Mouse (Mus musculus) hindbrain, embryonic 11.5 days (tissue): ENCODE measurements at regions not wholly inside any gene's neighbourhood (a gene's known extent, or its start where the extent isn't known, plus 50 kb on each side); places are given as distances from the start of the nearest gene placed in this dataset.

Experiments
- ATAC-seq: fragments of 200-750 bp; cut with Nextera tagmentation; 2 replicates; pipeline ENCODE4 v1.8.0; 2017; ENCODE audit warnings: mild to moderate bottlenecking, moderate TSS enrichment, moderate library complexity; ENCODE audit not compliant: low FRiP score
- DNase-seq: peaks from one replicate; pipeline ENCODE4 v3.0.0-alpha.2; 2015; ENCODE audit warnings: low spot score
- H3K27ac ChIP-seq: fragments of 300-500 bp; sonication (generic); 2 replicates; pipeline ENCODE4 v1.5.1; 2014; ENCODE audit warnings: mild to moderate bottlenecking, low read depth, low read length
- H3K27me3 ChIP-seq: fragments of 300-500 bp; sonication (generic); 2 replicates; pipeline ENCODE4 v1.6.1; 2014; ENCODE audit warnings: mild to moderate bottlenecking, low read length, moderate library complexity, mixed read lengths; ENCODE audit not compliant: control insufficient read depth, insufficient read depth
- H3K36me3 ChIP-seq: fragments of 300-500 bp; sonication (generic); 2 replicates; pipeline ENCODE4 v1.6.1; 2014; ENCODE audit warnings: mild to moderate bottlenecking, low read length, moderate library complexity, mixed read lengths; ENCODE audit not compliant: control insufficient read depth, insufficient read depth
- H3K4me1 ChIP-seq: fragments of 300-500 bp; sonication (generic); replicated peaks from 2 replicates; pipeline ENCODE4 v1.6.1; 2014; ENCODE audit warnings: low read length, mixed read lengths; ENCODE audit not compliant: control insufficient read depth, insufficient read depth
- H3K4me2 ChIP-seq: fragments of 300-500 bp; sonication (generic); replicated peaks from 2 replicates; pipeline ENCODE4 v1.6.1; 2014; ENCODE audit warnings: mild to moderate bottlenecking, low read depth, low read length
- H3K4me3 ChIP-seq: fragments of 300-500 bp; sonication (generic); 2 replicates; pipeline ENCODE4 v1.5.1; 2014; ENCODE audit warnings: low read depth, low read length
- H3K9ac ChIP-seq: fragments of 300-500 bp; sonication (generic); 2 replicates; pipeline ENCODE4 v1.6.1; 2014; ENCODE audit warnings: low read depth, low read length
- H3K9me3 ChIP-seq: fragments of 300-500 bp; sonication (generic); 2 replicates; pipeline ENCODE4 v1.6.1; 2016; ENCODE audit warnings: low read length; ENCODE audit not compliant: control insufficient read depth
- WGBS: fragments of 180-500 bp; shearing (Covaris S2); extraction: QIAGEN DNeasy Blood & Tissue Kit; methylation state at CpG from one replicate; pipeline ENCODE4 v1.1.7; 2014; 5-methylcytosine and 5-hydroxymethylcytosine counted together

DNA sequence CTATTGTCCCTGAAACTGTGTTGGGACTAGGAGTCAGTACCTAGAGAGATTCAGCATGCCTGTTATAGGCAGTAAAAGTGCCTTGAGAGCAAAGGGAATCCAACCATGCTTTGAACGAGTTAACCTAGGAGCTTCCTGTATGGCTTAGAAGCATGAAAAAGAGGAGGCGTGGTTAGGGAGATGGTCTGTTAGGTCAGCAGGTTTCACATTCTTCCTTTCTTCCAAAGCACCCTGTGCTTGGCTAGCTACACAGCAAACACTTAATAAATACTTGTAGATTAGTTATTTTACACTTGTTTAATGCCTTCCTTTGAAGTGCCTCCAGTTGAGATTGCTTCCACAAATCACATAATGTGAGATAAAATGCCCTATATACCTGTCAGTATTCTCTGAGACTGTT is 284.9 kb upstream of the Adgra3 start:
- no peak overlapping the region for H3K27ac ChIP-seq
- WGBS = 84% methylated on average over 2 of the region's 2 CpGs

DNA sequence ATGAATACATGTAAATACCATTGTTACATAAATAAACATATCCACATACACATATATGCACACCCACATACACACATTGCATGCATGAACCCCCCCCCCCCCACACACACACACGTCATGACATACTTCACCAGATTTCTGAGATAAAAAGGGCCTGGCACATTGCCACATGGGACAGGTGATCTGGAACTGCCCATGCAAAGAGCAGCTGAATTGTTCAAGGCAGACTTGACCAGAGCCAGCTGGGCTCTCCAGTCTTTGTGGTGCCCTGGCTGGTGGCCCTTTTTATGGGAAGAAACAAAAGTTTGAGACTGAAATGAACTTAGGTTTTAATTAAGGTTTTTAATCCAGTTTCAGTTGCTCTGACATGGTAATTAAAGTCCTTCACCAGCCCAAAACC is 250.7 kb upstream of the Adgra3 start:
- H3K9me3 ChIP-seq = no peaks in the 10 kb centered on the region
- no peak overlapping the region for H3K27ac ChIP-seq
- DNase-seq (no peak), ATAC-seq (peak; percentile 35)
- no peaks in the 10 kb centered on the region for H3K27me3 ChIP-seq
- H3K9ac ChIP-seq = no peak overlapping the region
- H3K4me2 ChIP-seq = no peak overlapping the region
- WGBS = 88% methylated on average over 1 of the region's 1 CpGs
- no peaks in the 10 kb centered on the region for H3K36me3 ChIP-seq
- no peak overlapping the region for H3K4me3 ChIP-seq
- H3K4me1 ChIP-seq = no peaks in the 10 kb centered on the region

More for the DNA sequence above, 284.9 kb upstream of the Adgra3 start:
- ATAC-seq = no peak
- Histone ChIP-seq H3K4me3 (no peak overlapping the region), H3K9ac (no peak overlapping the region), H3K27me3 (no peaks in the 10 kb centered on the region), H3K9me3 (no peaks in the 10 kb centered on the region), H3K4me1 (no peaks in the 10 kb centered on the region), H3K36me3 (no peaks in the 10 kb centered on the region), H3K4me2 (no peak overlapping the region)
- DNase-seq = no peak

DNA sequence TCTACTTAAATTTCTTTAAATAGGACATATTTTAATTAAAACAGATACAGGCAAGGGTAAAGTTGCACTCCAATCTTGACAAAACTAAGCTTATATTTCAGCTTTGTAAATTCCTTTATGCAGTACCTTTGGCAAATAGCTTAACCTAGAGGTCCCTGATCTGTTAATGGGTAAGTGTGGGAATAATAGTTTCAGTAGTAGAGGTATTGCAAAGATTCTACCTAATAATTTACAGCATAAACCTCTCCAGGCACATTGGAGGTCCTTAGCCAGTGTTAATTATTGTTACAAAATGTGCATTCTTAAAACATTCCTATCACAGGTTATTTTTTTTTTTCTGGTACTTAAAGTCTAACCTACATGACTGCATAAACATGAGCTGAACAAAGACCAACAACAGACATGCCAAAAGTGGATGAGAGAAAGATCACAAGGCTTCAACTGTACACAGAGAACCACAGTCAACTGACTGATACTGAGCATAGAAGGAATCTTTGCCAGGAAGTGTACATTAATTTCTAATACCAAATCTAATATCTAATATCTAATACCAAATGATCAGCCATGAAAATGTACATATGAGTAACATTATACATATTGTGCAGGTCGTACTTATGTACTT is 245.2 kb upstream of the Adgra3 start:
- no peak for ATAC-seq
- Histone ChIP-seq H3K4me3 (no peak overlapping the region), H3K36me3 (no peaks in the 10 kb centered on the region), H3K27ac (no peak overlapping the region), H3K27me3 (no peaks in the 10 kb centered on the region), H3K4me2 (no peak overlapping the region), H3K9ac (no peak overlapping the region), H3K4me1 (no peaks in the 10 kb centered on the region), H3K9me3 (no peaks in the 10 kb centered on the region)
- 72% methylated on average over 1 of the region's 1 CpGs for WGBS
- DNase-seq = no peak

DNA sequence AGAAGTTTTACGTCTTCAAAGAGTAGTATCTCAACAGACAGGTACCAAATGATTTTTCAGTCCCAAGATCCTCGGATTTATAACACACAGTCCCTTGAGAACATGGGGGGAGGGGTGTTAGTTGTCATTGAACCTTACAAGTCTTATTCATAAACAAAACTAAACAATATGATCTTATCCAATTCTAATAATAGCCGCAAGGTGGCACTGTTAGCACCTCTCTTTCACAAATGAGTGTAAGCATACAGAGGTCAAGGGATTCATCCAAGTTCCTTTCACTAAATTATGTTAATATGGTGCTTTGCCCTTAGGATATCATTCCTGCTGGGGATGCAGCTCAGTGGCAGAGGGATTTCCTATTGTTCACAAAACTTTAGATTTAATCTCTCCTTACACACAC is 235.0 kb upstream of the Adgra3 start:
- no peak for ATAC-seq
- WGBS = 65% methylated on average over 3 of the region's 3 CpGs

DNA sequence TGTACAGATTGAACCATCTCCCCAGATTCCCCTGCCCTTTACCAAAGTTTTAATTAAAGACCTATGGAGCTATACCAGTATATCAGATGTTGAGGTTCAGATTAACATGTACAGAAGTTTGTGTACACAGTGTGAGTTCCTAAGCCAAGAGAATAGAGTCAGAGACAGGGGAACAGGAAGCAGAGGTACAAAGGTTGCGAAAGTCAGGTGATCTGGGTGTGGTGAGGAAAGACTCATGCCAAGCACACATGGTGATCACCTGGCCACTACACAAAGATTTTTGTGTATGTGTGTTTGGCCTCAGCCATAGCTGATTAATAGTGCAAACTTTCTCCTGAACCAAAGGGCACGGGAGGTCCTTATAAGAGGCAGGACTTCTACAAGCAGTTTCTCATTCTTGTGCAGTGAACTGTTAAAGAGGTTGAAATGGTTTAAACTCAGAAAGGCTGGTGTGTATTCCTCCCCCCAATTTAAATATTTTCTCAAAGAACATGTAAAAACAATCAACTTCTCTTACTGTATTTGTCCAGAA is 232.1 kb upstream of the Adgra3 start:
- Histone ChIP-seq H3K4me2 (no peak overlapping the region), H3K9ac (no peak overlapping the region), H3K36me3 (no peaks in the 10 kb centered on the region), H3K27ac (no peak overlapping the region), H3K9me3 (no peaks in the 10 kb centered on the region), H3K4me3 (no peak overlapping the region), H3K27me3 (no peaks in the 10 kb centered on the region), H3K4me1 (no peaks in the 10 kb centered on the region)
- DNase-seq = no peak
- ATAC-seq = no peak
- 73% methylated on average over 2 of the region's 2 CpGs for WGBS

More for the DNA sequence above, 235.0 kb upstream of the Adgra3 start:
- no peaks in the 10 kb centered on the region for H3K4me1 ChIP-seq
- no peaks in the 10 kb centered on the region for H3K9me3 ChIP-seq
- no peak overlapping the region for H3K4me3 ChIP-seq
- H3K27me3 ChIP-seq = no peaks in the 10 kb centered on the region
- no peak for DNase-seq
- no peak overlapping the region for H3K27ac ChIP-seq
- no peak overlapping the region for H3K4me2 ChIP-seq
- H3K9ac ChIP-seq = no peak overlapping the region
- no peaks in the 10 kb centered on the region for H3K36me3 ChIP-seq

DNA sequence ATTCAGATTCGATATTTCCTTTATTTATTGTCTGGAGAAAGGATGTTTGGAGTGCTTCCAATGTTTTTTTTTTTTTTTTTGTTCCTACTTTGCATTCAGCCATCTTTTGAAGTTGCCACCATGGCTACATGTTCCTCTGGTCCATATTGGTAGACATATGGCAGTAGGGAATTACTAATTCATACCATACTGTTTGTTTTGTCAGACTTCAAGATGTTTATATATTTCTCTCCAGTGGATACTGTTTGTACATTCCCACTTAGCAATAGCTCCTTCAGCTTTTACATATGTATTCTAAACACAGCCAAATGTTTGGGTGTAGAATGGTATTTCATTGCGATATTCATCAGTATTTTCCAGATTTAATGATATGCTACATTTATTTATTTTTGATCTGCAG is 201.6 kb upstream of the Adgra3 start:
- no peaks in the 10 kb centered on the region for H3K9me3 ChIP-seq
- no peaks in the 10 kb centered on the region for H3K4me1 ChIP-seq
- H3K27me3 ChIP-seq = no peaks in the 10 kb centered on the region
- no peak for ATAC-seq
- no peak overlapping the region for H3K4me3 ChIP-seq
- H3K27ac ChIP-seq = no peak overlapping the region
- no peaks in the 10 kb centered on the region for H3K36me3 ChIP-seq
- H3K9ac ChIP-seq = no peak overlapping the region
- DNase-seq = no peak
- no peak overlapping the region for H3K4me2 ChIP-seq
- WGBS = 85% methylated on average over 2 of the region's 2 CpGs

DNA sequence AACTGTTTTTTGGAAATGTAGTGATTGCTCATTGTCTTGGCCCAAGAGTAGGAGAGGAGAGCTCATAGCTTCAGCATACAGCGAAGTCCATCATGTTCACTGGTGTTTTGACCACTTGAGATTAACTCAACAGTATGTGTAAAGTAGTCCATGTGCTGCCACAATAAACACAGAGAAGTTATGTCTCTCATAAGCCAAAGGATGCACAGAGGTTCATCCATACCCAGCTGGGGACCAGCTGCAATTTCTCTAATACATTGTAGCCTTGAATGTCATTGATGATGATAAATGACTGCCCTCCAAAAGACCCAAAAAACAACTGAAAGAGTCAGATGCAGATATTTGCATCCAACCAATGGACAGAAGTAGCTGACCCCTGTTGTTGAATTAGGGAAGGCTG is 199.2 kb upstream of the Adgra3 start:
- Histone ChIP-seq H3K4me2 (no peak overlapping the region), H3K36me3 (no peaks in the 10 kb centered on the region), H3K4me1 (no peaks in the 10 kb centered on the region), H3K27ac (no peak overlapping the region), H3K9ac (no peak overlapping the region), H3K27me3 (no peaks in the 10 kb centered on the region), H3K4me3 (no peak overlapping the region), H3K9me3 (no peaks in the 10 kb centered on the region)
- ATAC-seq (0 out of 2 replicates have a peak, but pooled peaks have one; percentile 45), DNase-seq (no peak)
- WGBS = 92% methylated on average over 1 of the region's 1 CpGs

DNA sequence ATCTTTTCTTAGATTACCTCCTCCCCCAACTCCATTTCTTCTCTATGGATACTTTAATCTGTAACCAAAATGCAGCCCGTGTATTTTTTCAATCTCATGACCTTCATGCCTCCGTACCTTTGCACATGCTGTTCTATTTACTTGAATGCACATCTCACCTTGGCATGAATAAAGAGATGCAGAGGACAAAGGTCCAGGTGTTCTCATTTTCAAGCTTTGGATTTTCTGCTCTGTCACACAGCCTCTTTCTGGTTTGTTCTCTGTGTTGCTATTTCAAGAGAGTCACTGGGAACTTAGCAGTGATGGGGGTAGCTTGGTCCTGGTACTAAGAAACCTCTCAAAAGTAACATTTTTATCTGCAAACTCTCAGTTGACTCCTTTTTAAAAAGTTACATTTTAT is 175.3 kb upstream of the Adgra3 start:
- Histone ChIP-seq H3K4me3 (no peak overlapping the region), H3K27me3 (no peaks in the 10 kb centered on the region), H3K4me2 (no peak overlapping the region), H3K36me3 (no peaks in the 10 kb centered on the region), H3K4me1 (no peaks in the 10 kb centered on the region), H3K9me3 (no peaks in the 10 kb centered on the region), H3K9ac (no peak overlapping the region), H3K27ac (no peak overlapping the region)
- ATAC-seq = no peak
- WGBS = 93% methylated on average over 2 of the region's 2 CpGs
- no peak for DNase-seq

DNA sequence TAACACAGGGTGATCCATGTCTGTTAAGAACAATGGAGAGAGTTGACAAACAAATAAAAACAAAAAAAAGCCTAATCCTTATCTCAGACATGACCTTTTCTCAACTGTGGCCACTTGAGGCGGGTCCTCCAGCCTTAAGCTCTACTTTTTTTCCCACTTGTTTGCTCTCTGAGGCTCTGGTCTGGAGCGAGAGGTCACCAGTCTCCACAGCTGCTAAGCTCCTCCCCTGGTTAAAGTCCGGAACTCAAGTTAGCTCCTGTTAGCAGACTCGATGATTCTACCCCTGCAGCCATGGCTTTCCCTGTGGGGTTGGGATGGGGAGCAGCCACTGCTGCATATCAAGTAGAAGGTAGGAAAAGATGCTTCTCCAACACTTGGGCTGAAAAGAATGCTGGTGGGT is 158.2 kb upstream of the Adgra3 start:
- no peaks in the 10 kb centered on the region for H3K36me3 ChIP-seq
- H3K4me1 ChIP-seq = no peaks in the 10 kb centered on the region
- 51% methylated on average over 4 of the region's 4 CpGs for WGBS
- no peak overlapping the region for H3K27ac ChIP-seq
- H3K27me3 ChIP-seq = no peaks in the 10 kb centered on the region
- no peak overlapping the region for H3K4me2 ChIP-seq
- no peak overlapping the region for H3K4me3 ChIP-seq
- ATAC-seq = no peak
- H3K9me3 ChIP-seq = no peaks in the 10 kb centered on the region
- no peak for DNase-seq
- H3K9ac ChIP-seq = no peak overlapping the region
